Mouse (Mus musculus) embryonic facial prominence, embryonic 10.5 days (tissue): ENCODE data around the gene Zic3. TPM values are rescaled to one million over a fixed set of nuclear protein-coding genes. Genes with fewer than 3 reads are reported as not detected.

Experiments
- DNase-seq: peaks from one replicate; pipeline ENCODE4 v3.0.0-alpha.2; 2017; ENCODE audit warnings: low spot score
- H3K27ac ChIP-seq: fragments of 300-500 bp; sonication (generic); replicated peaks from 2 replicates; pipeline ENCODE4 v1.5.1; 2016; ENCODE audit warnings: mild to moderate bottlenecking
- H3K27me3 ChIP-seq: fragments of 300-500 bp; sonication (generic); replicated peaks from 2 replicates; pipeline ENCODE4 v1.6.1; 2016; ENCODE audit warnings: low read depth, mild to moderate bottlenecking; ENCODE audit not compliant: poor library complexity, severe bottlenecking
- H3K36me3 ChIP-seq: fragments of 300-500 bp; sonication (generic); replicated peaks from 2 replicates; pipeline ENCODE4 v1.6.1; 2016; ENCODE audit warnings: mild to moderate bottlenecking, moderate library complexity
- H3K4me1 ChIP-seq: fragments of 300-500 bp; sonication (generic); 2 replicates; pipeline ENCODE4 v1.6.1; 2016
- H3K4me3 ChIP-seq: fragments of 300-500 bp; sonication (generic); 2 replicates; pipeline ENCODE4 v1.5.1; 2016; ENCODE audit warnings: mild to moderate bottlenecking, moderate library complexity
- H3K9me3 ChIP-seq: fragments of 300-500 bp; sonication (generic); 2 replicates; pipeline ENCODE4 v1.6.1; 2016; ENCODE audit warnings: mild to moderate bottlenecking
- WGBS: fragments of 180-500 bp; shearing (Covaris S2); methylation state at CpG from one replicate; pipeline ENCODE4 v1.1.7; 2016; 5-methylcytosine and 5-hydroxymethylcytosine counted together
- polyA plus RNA-seq: library from polyadenylated mRNA; unstranded; fragments of >200 nt; fragmentation: Nextera tagmentation; extraction: Ambion mirVana; gene quantifications from 2 replicates; pipeline ENCODE4 v1.2.1, GENCODE M21; 2016

Gene Zic3
- polyA plus RNA-seq, 1 experiment from 2014 or later, result 5.4 TPM

DNA sequence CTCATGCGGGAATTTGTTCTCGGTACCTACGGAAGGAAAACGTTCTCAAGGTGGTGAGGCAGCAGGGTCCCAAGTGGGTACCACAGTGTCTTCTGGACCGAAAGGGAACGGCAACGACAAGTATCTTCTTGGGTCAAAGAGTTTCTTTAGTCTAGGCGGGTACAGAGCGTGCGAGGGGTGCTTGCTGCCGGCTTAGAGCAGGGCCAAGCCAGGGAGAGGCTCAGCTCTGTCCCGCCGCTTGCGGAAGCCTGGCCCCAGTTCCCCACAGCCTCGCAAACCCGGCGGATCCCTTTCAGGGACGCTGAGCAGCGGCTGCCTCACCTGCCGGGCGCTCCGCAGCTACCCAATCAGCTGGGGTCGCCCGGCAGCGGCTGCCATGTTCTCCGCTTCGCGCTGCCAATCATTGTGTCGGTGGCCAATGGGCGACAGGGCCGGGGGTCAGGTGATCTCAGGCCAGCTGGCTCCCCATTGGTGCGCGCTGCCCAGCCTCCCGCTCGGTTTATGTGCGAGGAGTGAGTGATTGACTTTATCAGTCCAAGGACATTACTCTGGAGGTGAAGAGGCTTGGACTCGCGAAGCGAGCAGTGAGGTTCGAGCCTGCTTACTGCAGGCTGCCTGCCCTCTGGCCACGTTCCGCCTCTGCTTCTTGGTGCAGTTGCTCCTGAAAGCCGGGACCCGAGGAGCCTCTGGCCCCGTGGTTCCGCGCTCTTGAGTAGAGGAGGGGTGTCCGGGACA is 7.8 kb downstream of the Zic3 start:
- 14% methylated on average over 48 of the region's 48 CpGs for WGBS
- no peaks in the 10 kb centered on the region for H3K36me3 ChIP-seq
- H3K4me3 ChIP-seq, result peak overlapping the region; percentile 55
- H3K9me3 ChIP-seq, result no peaks in the 10 kb centered on the region
- peak; percentile 89 for DNase-seq
- H3K27me3 ChIP-seq, result peaks cover 98% of the 10 kb centered on the region
- H3K27ac ChIP-seq, result peak overlapping the region; percentile 51; the same call in 1 of the 2 replicates
- H3K4me1 ChIP-seq, result peaks cover 7% of the 10 kb centered on the region; the same call in 1 of the 2 replicates

DNA sequence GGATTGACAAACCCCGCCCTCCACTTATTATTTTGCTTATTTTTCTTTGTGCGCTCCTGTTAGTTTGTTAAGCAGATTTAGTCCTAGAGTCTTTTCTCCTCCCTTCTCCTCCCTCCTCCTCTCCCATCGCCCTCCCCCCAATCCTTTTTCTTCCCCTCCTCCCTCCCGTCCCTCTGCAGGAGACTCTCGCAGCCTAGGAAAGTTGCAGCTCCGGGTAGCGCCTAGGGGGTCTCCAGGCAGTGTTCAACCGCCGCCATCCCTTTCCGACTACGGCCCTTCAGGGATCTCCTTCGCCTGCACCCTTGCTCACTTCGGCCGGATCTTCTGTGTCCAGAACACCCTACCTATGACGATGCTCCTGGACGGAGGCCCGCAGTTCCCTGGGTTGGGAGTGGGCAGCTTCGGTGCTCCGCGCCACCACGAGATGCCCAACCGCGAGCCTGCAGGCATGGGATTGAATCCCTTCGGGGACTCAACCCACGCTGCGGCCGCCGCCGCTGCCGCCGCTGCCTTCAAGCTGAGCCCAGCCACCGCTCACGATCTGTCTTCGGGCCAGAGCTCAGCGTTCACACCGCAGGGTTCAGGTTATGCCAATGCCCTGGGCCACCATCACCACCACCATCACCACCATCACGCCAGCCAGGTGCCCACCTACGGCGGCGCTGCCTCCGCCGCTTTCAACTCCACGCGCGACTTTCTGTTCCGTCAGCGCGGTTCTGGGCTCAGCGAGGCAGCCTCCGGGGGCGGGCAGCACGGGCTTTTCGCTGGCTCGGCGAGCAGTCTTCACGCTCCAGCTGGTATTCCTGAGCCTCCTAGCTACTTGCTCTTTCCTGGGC is 8.6 kb downstream of the Zic3 start:
- H3K9me3 ChIP-seq, result no peaks in the 10 kb centered on the region
- peaks cover 7% of the 10 kb centered on the region; the same call in 1 of the 2 replicates for H3K4me1 ChIP-seq
- DNase-seq, result peak; percentile 43
- 18% methylated on average over 56 of the region's 56 CpGs for WGBS
- H3K4me3 ChIP-seq, result peak overlapping the region; percentile 55
- peak overlapping the region; percentile 63 for H3K27ac ChIP-seq
- H3K36me3 ChIP-seq, result no peaks in the 10 kb centered on the region
- H3K27me3 ChIP-seq, result peaks cover 98% of the 10 kb centered on the region

DNA sequence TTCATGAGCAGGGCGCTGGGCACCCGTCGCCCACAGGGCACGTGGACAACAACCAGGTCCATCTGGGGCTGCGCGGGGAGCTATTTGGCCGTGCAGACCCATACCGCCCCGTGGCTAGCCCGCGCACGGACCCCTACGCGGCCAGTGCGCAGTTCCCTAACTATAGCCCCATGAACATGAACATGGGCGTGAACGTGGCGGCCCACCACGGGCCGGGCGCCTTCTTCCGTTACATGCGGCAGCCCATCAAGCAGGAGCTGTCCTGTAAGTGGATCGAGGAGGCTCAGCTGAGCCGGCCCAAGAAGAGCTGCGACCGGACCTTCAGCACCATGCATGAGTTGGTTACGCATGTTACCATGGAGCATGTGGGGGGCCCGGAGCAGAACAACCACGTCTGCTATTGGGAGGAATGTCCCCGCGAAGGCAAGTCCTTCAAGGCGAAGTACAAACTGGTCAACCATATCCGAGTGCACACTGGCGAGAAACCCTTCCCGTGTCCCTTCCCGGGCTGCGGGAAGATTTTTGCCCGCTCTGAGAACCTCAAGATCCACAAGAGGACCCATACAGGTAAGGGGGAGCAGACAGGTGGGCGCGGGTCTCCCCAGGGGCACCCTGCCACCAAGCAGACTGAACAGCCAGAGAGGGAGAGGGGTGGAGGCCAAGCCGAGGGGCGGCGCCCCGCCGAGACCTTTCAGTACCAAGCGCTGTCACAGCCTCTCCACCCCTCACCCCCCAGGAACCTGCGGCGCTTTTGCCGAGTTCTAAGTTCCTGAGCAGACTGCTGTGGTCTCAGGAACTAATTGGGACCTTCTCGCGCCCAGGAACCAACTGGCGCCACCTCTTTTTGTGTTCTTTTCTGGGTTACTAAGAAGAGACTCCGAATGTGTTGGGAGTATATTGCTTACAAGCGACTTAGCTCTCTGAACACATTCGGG is 9.4 kb downstream of the Zic3 start:
- H3K4me1 ChIP-seq, result peaks cover 7% of the 10 kb centered on the region; the same call in 1 of the 2 replicates
- no peaks in the 10 kb centered on the region for H3K36me3 ChIP-seq
- peak overlapping the region; percentile 63 for H3K27ac ChIP-seq
- H3K9me3 ChIP-seq, result no peaks in the 10 kb centered on the region
- H3K4me3 ChIP-seq, result peak overlapping the region; percentile 55
- 19% methylated on average over 56 of the region's 56 CpGs for WGBS
- peaks cover 98% of the 10 kb centered on the region for H3K27me3 ChIP-seq
- peak; percentile 48 for DNase-seq

DNA sequence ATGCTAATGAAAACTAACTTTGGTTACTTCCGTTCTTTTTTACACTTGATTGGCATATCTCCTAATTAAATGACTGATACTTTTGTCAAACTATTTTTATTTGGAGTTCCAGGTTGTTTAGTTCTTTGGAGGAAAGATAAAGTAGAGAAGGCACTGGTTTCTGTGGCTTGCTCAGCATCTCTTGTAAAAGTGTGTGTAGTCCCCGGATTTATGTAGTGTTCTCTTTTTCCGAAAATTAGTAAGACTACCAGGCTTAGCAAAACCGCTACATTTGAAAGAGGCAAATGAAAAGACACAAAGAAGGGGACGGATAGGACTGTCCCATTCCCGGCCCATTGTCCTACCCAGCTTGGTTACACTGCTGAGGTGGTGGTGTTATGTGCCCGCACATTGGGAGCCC is 10.1 kb downstream of the Zic3 start:
- Histone ChIP-seq H3K9me3 (no peaks in the 10 kb centered on the region), H3K27me3 (peaks cover 97% of the 10 kb centered on the region), H3K4me3 (peak overlapping the region; percentile 55), H3K36me3 (no peaks in the 10 kb centered on the region), H3K4me1 (peaks cover 7% of the 10 kb centered on the region; the same call in 1 of the 2 replicates), H3K27ac (no peak overlapping the region)
- no peak for DNase-seq
- WGBS, result 13% methylated on average over 7 of the region's 7 CpGs

DNA sequence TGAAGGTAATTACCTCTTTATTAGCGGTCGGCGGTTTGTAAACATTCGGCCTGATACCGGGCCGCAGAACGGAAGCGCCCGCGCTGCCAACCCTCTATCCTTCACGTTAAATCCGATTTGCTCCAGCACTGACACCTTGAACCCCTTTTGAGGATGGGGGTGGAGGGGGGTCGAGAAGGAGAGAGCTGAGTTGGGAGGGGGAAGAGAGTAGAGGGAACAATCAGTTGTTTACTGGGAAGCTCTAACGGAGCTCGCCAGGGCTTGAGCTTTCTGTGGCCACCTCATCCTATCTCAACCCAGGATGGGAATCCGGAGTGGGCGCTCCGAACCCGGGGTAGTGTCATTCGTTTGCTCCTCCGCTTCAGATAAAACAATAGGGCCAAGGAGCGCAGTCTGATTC is 11.0 kb downstream of the Zic3 start:
- H3K4me3 ChIP-seq, result peak overlapping the region; percentile 55
- WGBS, result 11% methylated on average over 22 of the region's 22 CpGs
- peaks cover 7% of the 10 kb centered on the region; the same call in 1 of the 2 replicates for H3K4me1 ChIP-seq
- peak; percentile 18 for DNase-seq
- no peaks in the 10 kb centered on the region for H3K9me3 ChIP-seq
- H3K27me3 ChIP-seq, result peaks cover 97% of the 10 kb centered on the region
- no peak overlapping the region for H3K27ac ChIP-seq
- H3K36me3 ChIP-seq, result no peaks in the 10 kb centered on the region

DNA sequence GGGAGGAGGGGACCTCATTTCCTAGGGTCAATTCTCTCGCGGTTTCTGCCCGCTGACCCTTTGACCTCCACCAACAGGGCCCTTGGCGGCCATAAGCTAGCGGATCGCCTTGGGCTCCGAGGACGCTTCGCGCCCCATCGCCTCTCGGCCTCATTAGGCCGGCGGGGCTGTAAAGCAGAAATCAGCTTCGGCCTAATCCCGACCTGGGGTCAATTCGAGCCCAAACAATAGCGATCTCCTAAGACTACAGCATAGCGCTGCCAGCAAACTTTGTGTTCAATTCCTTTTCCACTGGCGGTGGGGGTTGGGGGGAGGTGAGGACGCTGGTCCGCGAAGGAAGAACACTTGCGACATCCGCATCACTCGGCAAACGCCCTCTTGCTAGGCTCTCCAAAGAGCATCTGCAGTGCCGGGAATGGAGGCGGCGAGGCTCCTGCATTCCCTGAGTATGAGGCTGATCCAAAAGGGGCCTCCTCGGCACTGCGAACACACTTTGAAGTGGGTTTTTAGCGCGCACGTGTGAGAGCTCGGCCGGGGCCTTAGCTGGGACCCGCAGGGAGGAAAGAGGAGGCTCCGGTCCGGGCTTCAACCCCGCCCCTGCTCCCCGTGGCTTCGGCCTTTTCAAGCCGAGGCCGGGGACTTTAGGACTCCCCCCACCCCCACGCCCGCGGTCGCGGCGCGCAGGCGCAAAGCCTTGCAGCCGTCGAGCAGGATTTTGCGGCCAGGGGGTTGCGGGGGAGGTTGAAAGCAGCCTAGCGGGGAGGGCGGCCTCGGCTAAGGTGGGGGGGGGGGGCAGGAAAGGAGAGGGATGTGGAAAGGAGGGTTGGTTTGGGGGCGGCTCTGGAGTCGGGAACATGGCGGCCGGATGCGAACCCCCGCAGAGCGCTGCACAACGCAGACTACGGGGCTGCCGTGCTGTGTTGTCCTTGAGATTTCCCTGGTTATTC is 15.8 kb downstream of the Zic3 start:
- H3K27ac ChIP-seq, result peak overlapping the region; percentile 77
- 20% methylated on average over 69 of the region's 70 CpGs for WGBS
- no peaks in the 10 kb centered on the region for H3K9me3 ChIP-seq

DNA sequence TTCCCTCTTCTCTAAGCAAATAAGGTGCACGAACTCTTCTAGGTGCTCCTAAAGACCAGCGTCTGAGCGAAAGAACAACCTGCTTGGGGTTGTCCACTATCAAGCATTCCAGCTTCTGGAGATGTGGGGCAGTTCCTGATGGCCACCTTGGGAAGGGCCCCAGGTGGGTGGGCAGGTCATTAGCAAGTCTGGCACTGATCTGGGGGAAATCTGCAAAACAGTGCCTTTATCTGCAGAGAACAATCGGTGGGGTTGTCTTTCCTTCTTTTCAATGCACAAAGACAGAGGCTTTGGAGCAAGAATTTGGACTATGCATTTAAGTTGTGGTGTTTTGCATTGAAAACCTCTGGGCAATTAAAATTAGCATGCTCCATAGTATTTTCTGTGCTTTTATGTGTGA is 17.2 kb downstream of the Zic3 start:
- H3K4me3 ChIP-seq, result no peak overlapping the region
- no peak for DNase-seq
- no peaks in the 10 kb centered on the region for H3K9me3 ChIP-seq
- peaks cover 61% of the 10 kb centered on the region for H3K27me3 ChIP-seq
- H3K27ac ChIP-seq, result no peak overlapping the region
- no peaks in the 10 kb centered on the region for H3K36me3 ChIP-seq
- WGBS, result 32% methylated on average over 4 of the region's 4 CpGs
- no peaks in the 10 kb centered on the region for H3K4me1 ChIP-seq

More for the DNA sequence above, 15.8 kb downstream of the Zic3 start:
- DNase-seq, result peak; percentile 68
- no peaks in the 10 kb centered on the region for H3K4me1 ChIP-seq
- peaks cover 74% of the 10 kb centered on the region for H3K27me3 ChIP-seq
- no peaks in the 10 kb centered on the region for H3K36me3 ChIP-seq
- peak overlapping the region; percentile 56 for H3K4me3 ChIP-seq

DNA sequence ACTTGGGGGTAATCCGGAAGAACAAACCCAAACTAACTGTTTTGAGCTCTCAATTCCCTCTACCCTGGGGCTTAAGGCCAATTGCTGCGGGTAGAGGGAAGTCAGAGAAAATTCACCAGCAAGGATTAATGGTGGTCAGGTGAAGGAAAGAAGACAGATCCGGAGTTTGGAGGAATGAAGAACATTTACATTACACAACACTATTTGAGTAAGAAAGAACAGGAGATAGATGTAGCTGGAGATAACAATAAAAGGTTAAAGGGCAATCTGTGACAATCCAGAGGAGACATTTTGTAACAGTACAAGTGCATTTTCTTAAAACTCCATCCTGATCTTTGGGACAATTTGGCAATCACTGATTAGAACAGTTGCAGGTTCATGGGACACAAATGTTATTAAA is 19.4 kb downstream of the Zic3 start:
- Histone ChIP-seq H3K36me3 (no peaks in the 10 kb centered on the region), H3K4me3 (no peak overlapping the region), H3K27me3 (peaks cover 41% of the 10 kb centered on the region), H3K27ac (no peak overlapping the region), H3K9me3 (no peaks in the 10 kb centered on the region), H3K4me1 (no peaks in the 10 kb centered on the region)
- DNase-seq, result no peak
- WGBS, result 46% methylated on average over 3 of the region's 3 CpGs

DNA sequence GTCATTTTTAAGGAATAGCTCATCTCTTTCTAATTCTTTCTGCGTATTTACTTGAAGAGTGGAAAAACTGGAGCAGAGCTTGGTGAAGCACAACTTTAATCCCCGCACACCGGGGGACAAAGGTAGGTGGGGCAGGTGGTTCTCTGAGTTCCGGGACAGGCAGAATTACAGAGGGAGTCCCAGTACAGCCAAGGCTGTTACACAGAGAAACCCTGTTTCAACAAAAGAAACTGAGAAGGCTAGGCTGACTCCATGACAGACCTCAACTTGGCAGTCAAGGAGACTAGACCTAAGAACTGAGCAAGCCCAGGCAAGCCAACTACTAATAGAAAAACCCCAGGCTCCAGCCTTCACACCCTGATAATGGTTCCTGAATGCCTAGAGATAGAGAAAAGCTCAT is 20.0 kb downstream of the Zic3 start:
- Histone ChIP-seq H3K27me3 (peaks cover 36% of the 10 kb centered on the region), H3K36me3 (no peaks in the 10 kb centered on the region), H3K4me3 (no peak overlapping the region), H3K27ac (no peak overlapping the region), H3K4me1 (no peaks in the 10 kb centered on the region), H3K9me3 (no peaks in the 10 kb centered on the region)
- 68% methylated on average over 4 of the region's 4 CpGs for WGBS
- no peak for DNase-seq
